Mouse (Mus musculus) erythroblast, embryonic 14.5 days (primary cell): ENCODE measurements around the gene Hipk4.

Experiments
- GATA1 ChIP-seq: IDR thresholded peaks from 2 replicates; pipeline ENCODE4 v1.6.1; 2012; ENCODE audit warnings: low read length, inconsistent platforms, mixed read lengths
- TAL1 ChIP-seq: IDR thresholded peaks from 3 replicates; pipeline ENCODE4 v1.6.1; 2012; ENCODE audit warnings: low read length, inconsistent platforms, mixed read lengths

DNA sequence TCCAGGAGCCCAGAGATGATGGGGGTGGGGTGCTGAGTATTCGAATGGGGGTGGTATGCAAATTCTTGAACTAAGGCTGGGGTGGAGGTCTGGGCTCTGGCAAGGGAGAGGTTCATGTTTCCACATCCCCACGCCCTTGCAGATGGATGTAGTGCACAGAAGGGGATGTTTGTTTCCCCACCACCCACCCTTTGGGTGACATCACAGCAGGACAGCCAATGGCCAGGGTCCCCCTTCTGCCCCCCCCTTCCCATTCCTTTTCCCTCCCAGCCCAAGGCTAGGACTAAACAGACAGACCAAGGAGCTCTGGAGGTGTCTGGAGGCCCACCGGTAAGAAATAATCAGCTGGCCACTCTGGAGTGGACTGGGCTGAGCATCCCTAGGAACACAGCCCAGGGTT, 24.0 kb upstream of the Hipk4 start, which contains the start of gene Prx:
- no peak for TF ChIP-seq TAL1
- no peak for TF ChIP-seq GATA1
